Mouse (Mus musculus) cerebellum, adult 2 months (tissue): ENCODE results near the gene Ccnjl.

Experiments
- CTCF ChIP-seq: fragments of 200-500 bp; IDR thresholded peaks from 2 replicates; pipeline ENCODE4 v1.5.1; 2011; ENCODE audit warnings: low read depth, mild to moderate bottlenecking, control low read depth, low read length, moderate library complexity, borderline replicate concordance; ENCODE audit not compliant: insufficient read depth
- POLR2A ChIP-seq: fragments of 200-500 bp; IDR thresholded peaks from 2 replicates; pipeline ENCODE4 v1.6.1; 2011; ENCODE audit warnings: low read length, control low read depth, borderline replicate concordance; ENCODE audit not compliant: insufficient read depth

- no peak for TF ChIP-seq POLR2A
- TF ChIP-seq CTCF, result no peak
Observed at GRCm38 (mm10) chr11:43509878-43510277, 18.7 kb upstream of the Ccnjl start.
